15 mouse cellular contexts compared by ENCODE assay signal in the genomic region with DNA sequence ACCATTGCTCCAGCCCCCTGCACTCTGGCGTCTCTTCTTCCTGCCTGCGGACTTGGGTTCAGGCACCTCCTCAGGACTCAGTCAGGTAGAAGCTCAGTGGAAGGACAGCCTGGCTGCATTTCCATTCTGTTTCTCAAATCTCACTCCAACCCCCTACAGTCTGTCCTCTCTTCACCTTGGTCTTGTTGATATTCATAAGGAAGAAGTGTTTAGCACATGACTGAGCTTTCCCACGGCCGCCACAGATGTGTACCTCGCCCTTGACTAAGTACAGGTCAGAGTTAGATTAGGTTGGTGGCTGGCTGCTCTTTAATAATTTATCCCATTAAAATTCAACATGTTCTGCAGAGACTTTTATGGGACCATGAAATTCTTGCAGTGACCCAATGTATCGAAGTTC.
"Had no signal": no experiment of that assay in that cellular context is flagged by ENCODE, and none has a peak within 500 bp of the region (broad histone marks: within the 10 kb centered on the region; RNA-seq: fewer than 3 reads in every experiment).

No protein-coding gene starts in this region.

- H3K4me2 ChIP-seq: limb, embryonic 12.5 days; liver, embryonic 13.5 days; lung, embryonic 15.5 days; midbrain, embryonic 12.5 days; neural tube, embryonic 13.5 days had no signal

- H3K4me3 ChIP-seq: limb, embryonic 12.5 days; liver, embryonic 13.5 days; lung, embryonic 15.5 days; midbrain, embryonic 12.5 days; neural tube, embryonic 13.5 days had no signal

- ATAC-seq: hindbrain, postnatal 0 days; liver, postnatal 0 days; midbrain, embryonic 16.5 days had no signal

- H3K4me1 ChIP-seq: liver, embryonic 13.5 days; lung, embryonic 15.5 days; midbrain, embryonic 12.5 days; neural tube, embryonic 13.5 days had no signal

- H3K36me3 ChIP-seq: limb, embryonic 12.5 days; liver, embryonic 13.5 days; lung, embryonic 15.5 days; midbrain, embryonic 12.5 days; neural tube, embryonic 13.5 days had no signal

- DNase-seq: layer of hippocampus, postnatal 36 days; liver; liver, embryonic 13.5 days; liver, postnatal 0 days; lung, postnatal 14 days; retina, postnatal 1 day; thymus, adult 18-20 months; thymus, postnatal 14 days had no signal

- H3K27me3 ChIP-seq: limb, embryonic 12.5 days; liver, embryonic 13.5 days; lung, embryonic 15.5 days; midbrain, embryonic 12.5 days; neural tube, embryonic 13.5 days had no signal

- H3K9ac ChIP-seq: limb, embryonic 12.5 days; liver, embryonic 13.5 days; liver, postnatal 0 days; lung, embryonic 15.5 days; midbrain, embryonic 12.5 days; neural tube, embryonic 13.5 days had no signal

- H3K27ac ChIP-seq: hindbrain, postnatal 0 days; limb, embryonic 12.5 days; liver, embryonic 13.5 days; lung, embryonic 15.5 days; midbrain, embryonic 12.5 days; neural tube, embryonic 13.5 days; stomach, postnatal 0 days had no signal

- H3K9me3 ChIP-seq: limb, embryonic 12.5 days; liver, embryonic 13.5 days; lung, embryonic 15.5 days; midbrain, embryonic 12.5 days; neural tube, embryonic 13.5 days had no signal
